Mouse (Mus musculus) A20 (cell line): Measurements from ENCODE around the gene Lhfpl1.
"Not testable (repeated sequence)": the region's sequence is repeated elsewhere in the genome, so short reads cannot be mapped to it uniquely, and the experiment has no call there.

ENCODE experiments used
- DNase-seq: peaks from one replicate; pipeline ENCODE4 v3.0.0-alpha.2; 2011; ENCODE audit warnings: low read depth, low spot score

Lhfpl1 gene

DNA sequence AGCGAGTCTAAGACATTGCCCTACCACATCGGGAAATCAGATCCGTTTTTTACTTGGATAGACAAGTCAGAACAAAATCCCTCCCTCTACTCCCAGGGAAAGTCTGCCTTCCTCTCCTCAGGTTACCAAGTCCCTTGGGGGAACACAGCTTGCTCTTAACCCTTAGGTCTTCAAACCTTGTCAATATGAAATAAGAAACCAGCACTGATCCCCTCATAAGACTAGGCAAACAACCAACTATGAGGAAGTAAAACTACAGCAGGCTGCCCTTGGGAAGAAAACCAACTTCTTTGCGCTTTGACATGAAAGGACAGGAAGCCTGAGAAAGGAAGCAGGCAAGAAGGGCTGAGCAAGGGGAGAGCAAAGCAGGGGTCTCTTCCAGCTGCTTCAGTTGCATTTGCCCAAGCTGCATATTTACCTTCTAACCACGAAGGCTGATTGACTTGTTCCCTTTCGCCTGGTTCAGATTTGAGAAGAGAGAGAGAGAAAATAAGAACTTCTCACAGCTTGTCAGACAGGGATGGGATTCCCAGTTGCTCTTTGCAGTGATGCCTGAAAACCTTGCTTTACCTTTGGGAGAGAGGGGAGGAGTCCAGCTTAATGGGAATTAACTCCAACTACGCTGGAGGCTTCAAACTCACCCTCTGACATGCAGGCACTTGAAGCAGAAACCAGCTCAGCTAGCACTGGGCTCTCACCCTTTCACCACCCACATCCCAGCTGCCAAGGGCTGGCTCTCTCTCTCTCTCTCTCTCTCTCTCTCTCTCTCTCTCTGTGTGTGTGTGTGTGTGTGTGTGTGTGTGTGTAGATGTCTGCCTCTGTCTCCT is at the start of gene Lhfpl1:
Gene Lhfpl1, minus strand, starts transcription at position 713 of the 827 bp plus-strand sequence.
- peak; percentile 20 for DNase-seq

DNA sequence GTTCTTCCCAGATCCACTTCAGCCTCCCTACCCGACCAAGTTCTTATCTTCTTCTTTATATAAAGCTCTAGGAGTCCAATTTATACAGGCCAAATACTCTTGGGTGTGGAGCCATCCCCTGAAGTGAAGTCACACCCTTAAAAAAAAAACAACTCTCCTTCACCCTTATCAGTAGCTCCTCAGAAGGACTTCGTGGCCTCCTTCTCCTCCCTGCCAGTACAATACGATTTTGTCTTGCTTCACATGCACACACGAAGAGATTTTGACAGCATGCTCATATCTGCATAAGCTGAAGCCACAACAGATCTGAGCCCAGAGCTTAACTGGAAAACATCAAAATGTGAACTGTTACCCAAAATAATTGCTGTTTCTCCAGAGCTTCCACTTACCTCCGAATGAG is 22.9 kb upstream of the Lhfpl1 start:
- no peak for DNase-seq

DNA sequence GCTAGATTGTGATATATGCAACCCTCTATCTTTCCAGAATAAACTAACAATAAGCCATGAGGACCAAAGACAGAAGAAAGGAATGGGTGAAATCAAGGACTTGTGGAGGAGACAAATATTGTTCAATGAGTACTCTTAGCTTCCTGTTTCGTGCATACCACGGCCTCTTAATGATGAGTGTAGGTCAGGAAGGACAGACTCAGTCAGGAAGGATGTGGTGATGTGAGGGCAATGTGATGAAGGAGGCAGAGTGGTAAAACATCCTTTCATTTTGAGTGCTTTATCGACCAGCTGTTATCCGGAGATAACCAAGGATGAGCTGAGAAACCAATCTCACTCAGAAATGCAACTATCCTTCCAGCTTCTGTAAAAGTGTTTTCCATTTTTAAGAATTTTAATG is 13.6 kb upstream of the Lhfpl1 start:
- no peak for DNase-seq

DNA sequence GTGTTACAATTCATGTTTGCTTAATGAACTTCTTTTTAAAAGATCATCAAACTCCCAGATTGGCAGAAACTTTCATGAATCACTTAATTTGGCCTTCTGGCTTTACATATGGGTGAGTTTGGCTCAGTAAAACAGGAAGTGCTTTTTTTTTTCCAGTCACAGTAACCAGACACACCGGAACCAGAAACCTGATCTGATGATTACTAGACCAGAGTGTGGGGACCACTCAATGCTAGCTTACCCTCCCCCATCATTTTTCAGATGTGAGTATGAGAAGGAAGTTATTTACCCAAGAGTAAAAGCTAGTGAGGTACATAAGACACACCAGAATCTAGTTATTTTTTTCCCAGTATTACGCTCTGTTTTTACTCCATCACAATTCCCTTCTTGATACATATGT is 6.5 kb downstream of the Lhfpl1 start:
- DNase-seq = peak; percentile 13

DNA sequence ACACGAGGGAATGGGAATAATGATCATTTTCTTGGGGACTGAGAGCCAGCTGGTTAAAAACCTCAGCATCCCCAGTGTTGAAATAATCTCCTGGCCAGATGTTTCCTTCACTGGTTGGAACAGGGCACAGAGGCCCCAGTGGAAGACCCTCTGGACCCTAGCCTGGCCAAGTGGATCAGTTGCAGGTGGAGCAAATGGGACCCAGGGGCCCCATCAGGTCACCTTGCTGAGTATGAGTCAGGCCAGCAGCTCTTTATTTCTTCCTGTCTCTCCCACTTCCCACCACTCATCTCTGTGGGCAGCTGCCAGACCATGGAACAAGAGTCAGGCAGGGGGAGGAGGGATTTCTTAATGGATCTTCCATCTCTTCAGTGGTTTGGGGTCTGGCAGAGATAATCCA is 12.7 kb downstream of the Lhfpl1 start:
- DNase-seq = no peak

DNA sequence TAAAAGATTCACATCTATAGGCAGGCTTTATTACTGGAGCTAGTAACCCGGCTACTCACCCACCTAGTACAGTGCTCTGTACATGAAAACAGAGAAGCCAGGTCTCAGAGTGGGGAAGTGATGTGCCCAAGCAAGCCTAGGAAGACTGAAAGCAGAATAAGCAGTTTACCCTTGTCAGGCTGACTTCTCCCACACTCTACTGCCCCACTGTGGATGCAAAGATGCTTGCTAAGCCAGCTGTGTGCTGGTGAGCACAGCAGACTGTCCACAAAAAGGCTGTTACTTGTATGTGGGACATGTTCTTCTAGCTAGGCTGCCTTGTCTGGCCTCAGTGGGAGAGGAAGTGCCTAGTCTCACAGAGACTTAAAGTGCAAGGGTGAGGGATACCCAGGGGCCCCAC is 40.3 kb downstream of the Lhfpl1 start:
- peak; percentile 18 for DNase-seq

DNA sequence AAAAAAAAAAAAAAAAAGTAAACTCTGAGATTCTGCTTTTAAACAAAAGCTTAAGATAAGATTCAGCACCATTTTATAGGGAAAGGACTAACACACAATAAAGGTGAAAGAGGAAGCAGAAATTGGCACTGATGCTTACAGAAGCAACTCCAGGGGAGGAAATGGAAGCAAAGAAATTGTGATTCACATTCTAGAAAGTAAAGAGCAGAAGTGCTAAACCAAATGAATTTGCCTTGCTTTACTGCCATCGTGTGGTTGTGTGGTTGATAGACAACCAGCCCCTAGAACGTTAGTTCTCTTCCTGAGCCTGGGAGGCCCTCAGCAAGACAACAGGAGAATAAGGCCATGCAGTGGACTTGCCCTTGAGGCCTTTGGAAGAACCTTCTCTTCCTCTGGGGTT is 41.7 kb downstream of the Lhfpl1 start:
- peak; percentile 48 for DNase-seq

DNA sequence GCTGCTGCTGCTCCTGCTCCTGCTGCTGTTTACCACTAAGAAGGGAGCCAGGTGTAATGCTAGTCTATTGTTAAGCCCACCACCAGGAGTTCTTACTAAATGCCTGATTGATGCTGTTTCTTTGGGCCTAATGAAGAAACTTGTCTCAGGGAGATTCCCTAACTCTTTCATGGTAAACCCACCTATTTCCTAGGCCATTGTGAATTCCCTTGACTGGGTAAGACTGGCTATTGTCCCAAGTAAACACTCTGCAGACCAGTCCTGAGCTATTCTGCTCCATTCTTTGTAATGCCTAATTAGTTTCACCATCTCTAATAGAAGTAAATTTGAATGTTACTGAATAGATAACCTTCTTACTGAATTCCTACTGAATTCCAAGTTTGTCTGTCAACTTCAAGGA is 48.7 kb downstream of the Lhfpl1 start:
- not testable (repeated sequence) for DNase-seq

DNA sequence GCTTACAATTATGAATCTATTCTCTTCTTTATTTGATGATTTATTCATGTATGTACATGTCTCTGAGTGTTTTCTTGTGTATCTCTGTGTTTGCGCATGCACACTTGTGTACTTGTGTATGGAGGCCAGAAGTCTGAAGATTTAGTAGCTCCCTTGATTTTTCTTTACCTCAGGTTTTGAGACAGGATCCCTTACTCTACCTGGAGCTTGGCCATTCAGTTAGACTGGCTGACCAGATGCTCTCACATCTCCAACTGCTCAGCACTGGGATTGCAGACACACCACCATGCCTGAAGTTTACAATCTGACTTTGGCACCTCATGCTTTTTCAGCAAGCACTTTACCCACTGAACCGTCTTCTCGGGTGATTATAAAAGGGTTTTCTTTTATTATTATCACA is 76.7 kb downstream of the Lhfpl1 start:
- no peak for DNase-seq

DNA sequence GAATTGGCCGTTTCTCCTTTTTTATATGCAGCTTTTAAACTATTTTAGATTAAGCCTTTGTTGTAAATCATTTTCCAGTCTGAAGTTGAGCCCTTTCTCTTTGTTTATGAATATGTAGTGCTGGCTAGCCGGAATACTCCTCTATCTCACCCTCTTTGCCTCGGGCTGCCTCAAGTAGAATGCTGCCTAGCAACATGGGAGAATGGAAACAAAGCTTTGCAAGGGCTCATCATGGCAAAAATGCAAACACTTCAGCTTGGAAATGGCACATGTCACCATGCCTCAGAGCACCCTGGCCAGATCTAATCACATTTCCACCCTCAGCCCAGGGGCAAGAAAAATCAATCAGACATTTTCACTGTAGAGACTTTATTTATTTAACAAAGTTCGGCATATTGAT is 77.1 kb downstream of the Lhfpl1 start:
- DNase-seq = no peak

DNA sequence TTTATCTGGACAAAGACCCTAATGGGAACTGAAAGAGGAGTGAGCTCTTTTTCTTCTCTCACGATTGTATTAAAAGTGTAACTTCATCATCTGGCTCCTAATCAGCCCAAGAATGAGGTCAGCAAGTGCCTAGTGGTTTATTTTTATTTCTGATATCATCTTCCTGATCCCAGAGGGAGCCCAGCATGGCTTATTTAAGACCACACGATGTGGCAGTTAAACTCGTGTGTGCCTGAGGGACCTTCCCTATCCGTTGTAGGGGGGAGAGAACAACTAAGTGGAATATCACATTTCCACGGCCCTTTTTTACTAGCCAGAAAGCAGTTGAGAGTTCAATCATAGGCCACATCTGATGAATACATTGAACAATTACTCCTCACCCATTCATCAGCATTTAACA is 87.1 kb downstream of the Lhfpl1 start:
- DNase-seq = no peak
